Mouse (Mus musculus): Measurements from ENCODE around the gene Npm3. TPM values are rescaled to one million over a fixed set of nuclear protein-coding genes. Genes with fewer than 3 reads are reported as not detected.
A peak's percentile ranks its signal among the peaks of the same experiment; 100 is the strongest.

Gene Npm3
- total RNA-seq, 2 experiments from 2014 or later = 17.7 to 19.7 TPM

DNA sequence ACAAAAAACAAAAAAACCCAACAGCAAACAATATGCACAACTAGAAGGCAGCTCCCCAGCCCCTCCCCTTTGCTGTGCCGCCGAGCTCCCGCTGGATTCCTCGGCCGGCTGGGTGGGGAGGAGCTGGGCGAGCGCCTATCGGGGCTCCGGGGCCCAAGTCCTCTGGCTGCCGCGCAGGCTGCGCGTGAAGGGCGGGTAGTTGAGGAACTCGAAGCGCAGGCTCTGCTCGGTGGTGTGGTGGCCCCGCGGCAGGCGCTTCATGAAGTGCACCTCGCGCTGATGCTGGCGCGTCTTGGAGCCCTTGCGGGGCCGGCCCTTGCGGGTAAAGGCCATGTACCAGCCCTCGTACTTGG is 12.6 kb downstream of the Npm3 start:
- intact Hi-C loops (cut with DNase I) = loop anchor here (5.0 kb wide), 1 partner anchor 60 kb away; no protein-coding TSS in a partner anchor
- peak; percentile 66 to 71 for DNase-seq

DNA sequence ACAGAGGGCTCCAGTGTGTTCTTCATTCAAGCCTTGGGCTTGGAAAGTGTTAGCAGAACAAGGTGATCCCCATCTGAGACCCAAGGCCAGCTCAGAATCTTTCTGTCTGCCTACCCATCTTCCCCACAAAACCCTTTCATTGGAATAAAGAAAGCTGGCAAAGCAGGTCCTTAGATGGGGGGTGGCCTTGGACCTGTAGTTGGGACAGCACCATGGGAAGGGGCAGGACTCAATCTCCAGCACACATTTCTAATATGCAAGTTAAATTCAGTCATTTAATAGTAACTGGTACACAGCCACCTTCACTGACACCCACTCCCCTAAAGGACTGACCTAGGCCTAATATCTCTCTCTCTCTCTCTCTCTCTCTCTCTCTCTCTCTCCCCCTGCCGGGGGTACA is 13.2 kb downstream of the Npm3 start:
- DNase-seq = no peak
- intact Hi-C loops (cut with DNase I) = loop anchor here (5.0 kb wide), 1 partner anchor 59 kb away; no protein-coding TSS in a partner anchor

DNA sequence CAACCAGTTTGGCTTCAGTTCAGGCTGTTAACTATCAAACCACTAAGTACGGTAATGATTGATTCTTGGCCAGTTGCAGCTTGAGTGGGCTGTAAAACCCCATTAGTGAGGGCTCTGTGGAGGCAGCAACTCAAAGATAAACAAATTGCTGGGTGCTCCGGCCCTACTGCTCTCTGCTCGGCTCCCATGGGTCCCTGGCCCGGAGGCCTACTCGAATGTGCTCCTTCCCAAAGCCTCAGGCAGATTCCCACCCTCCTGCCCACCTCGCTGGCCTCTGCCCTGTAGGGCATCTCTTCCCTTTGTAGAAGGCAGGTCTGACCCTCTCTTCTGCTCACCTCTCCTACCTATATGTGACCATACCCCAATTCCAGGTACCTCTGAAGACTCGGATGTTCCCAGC is 14.6 kb downstream of the Npm3 start:
- intact Hi-C loops (cut with DNase I) = loop anchor here (5.0 kb wide), 1 partner anchor 57 kb away; no protein-coding TSS in a partner anchor
- no peak for DNase-seq

DNA sequence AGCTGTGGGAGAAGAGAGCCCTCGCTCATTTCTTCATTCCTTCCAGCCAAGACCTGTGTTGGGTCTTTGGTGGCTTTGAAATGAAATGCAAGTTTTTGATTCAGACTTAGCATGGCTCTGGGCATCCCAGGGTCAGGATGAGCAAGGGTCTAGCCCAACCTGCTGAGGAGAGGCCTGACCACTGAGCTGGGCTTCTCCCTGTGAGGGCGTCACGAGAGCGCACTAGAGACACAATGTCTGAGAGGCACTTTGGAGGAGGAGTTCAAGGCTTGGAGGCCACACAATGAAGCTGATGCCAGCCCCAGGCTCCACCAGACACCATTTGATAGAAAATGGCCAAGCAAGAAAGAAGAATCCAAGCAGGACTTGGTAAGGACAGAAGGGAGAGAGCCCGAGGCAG is 15.2 kb downstream of the Npm3 start:
- no peak for DNase-seq
- intact Hi-C loops (cut with DNase I) = no loop called here

DNA sequence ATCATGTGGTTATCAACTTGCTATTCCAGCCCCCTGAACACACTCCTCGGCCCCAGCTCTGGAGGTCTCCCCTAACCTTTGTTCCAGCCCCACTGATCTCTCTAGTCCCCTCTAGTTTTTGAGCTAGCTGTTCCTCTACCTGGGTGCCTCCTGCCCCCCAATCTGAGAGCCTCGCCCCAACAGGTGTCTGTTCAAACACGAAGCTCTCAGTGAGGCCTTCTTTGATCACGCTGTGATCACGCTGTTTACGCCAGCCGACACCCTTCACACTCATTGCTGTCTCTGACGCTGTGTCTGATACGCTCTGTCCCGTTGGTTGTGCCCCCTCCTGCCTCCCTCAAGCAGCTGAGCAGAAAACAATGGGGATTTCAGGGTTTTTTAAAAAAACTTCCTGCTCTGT is 15.8 kb downstream of the Npm3 start:
- intact Hi-C loops (cut with DNase I) = no loop called here
- DNase-seq = no peak

DNA sequence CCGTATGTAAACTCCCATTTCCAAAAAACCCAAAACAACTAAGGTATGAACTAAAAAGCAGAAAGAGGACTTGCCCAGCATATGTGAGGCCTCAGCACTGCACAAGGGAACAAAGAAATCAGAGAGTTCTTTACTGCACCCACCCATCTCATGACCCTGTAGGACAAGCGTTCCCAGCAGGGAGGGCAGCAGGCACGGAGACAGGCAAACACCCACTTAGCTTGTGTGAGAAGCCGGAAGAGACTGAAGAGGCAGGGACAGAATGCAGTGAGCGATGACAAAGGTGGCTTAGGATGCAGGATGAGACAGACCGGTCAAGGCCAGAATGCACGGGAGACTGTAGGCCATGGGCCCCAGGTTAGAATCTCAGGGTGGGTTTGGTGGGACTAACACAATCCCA is 17.7 kb downstream of the Npm3 start:
- DNase-seq = no peak
- intact Hi-C loops (cut with DNase I) = no loop called here

DNA sequence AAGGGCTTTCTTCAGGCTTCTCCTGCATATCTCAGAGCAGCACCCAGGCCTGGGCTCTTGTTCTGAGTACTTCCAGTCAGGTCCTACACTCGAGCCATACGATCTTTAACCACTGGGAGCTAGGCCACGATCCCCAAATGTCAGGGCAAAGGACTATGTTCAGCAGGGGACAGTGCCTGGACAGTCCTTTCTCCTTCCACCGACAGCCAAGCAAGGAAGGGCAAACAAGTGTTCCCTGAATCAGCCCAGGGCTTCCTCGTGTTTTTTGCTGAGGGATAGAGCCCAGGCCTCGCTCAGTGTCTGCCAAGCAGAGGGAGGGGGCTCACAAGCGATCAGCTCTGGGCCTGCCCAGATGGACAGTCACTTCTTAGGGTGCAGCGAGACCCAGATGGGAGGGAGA is 19.3 kb downstream of the Npm3 start:
- DNase-seq = no peak
- intact Hi-C loops (cut with DNase I) = no loop called here

DNA sequence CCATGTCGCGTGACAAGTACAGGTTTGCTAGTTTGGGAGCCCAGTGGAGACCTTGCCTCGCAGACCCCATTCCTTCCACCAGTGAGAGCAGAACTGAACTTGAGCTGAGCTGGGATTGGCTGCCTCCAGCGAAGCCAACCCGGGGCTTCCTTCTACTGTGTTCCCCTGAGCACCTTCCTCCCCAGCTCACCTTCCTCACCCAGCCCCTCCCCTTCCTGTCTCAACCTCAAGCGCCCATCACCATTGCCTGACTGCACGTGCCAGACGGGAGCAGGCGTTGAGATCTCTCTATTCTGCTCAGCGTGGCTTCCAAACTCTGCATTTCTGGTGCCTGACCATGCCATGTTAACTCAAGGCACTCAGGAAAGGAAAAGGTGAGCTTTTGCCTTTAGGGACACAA is 22.2 kb downstream of the Npm3 start:
- DNase-seq = no peak
- intact Hi-C loops (cut with DNase I) = no loop called here

DNA sequence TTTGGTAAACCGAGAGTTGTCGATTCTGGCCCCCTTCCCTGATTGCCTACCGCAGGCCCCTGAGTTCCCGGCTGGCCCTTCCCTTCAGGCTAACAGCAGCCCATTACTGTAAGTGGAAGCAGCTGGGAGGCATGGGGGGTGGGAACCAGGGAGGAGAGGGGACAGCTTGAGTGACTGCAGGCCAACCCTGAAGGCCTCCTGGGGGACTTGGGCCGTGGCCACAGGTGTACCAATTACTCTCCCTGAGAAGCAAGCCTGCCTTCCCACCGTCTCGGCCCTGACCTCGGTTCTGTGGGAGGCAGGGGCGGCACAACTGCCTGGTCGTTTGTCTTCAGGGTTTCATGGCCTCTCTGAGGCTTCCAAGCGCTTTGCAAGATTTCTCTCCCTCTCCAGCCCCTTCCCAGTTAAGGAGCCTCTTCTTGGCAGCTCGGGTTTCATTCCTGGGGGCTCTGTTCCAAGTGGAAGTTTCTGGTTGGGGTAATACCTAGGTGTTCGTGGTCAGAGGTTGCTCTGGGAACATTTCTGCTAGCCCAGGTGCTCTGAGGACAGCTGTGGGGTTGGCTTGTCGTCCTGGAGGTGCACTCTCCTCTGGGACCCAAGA is 23.6 kb downstream of the Npm3 start:
- DNase-seq = no peak
- intact Hi-C loops (cut with DNase I) = no loop called here

DNA sequence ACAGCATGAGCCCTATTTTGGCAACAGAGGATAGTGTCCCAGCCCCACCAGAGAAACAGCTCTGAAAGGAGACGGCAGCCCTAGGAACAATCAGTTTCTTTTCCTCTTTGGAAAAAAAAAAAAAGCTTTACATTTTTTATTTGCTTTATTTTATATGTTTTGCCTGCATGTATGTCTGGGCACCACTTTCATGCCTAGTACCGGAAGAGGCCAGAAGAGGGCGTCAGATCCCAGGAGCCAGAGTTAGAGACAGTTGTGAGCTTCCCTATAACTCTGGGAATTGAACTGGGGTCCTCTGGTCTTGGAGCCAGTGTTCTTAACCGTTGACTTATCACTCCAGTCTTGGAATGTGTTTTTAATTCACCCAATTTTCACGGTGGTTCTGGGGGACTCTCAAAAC is 27.2 kb downstream of the Npm3 start:
- no peak for DNase-seq
- intact Hi-C loops (cut with DNase I) = no loop called here

DNA sequence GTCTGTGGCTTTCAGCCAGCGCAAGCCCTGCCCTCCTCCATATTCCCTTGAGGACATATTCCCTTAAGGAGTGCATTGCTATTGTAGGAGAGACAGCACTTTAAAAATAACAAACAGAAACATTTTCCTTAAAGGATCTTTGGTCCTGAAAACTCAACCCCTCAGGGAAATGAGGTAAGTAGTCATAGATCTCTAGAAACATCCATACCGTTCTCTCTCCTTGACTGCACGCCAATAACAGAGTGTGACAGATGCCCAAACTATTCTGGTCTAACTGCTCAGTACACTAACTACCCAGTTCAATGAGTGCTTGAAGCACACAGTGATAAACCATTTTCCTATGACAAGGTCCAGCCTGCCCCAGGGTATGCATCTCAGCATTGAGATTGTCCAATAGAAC is 31.1 kb downstream of the Npm3 start:
- intact Hi-C loops (cut with DNase I) = no loop called here
- no peak for DNase-seq

DNA sequence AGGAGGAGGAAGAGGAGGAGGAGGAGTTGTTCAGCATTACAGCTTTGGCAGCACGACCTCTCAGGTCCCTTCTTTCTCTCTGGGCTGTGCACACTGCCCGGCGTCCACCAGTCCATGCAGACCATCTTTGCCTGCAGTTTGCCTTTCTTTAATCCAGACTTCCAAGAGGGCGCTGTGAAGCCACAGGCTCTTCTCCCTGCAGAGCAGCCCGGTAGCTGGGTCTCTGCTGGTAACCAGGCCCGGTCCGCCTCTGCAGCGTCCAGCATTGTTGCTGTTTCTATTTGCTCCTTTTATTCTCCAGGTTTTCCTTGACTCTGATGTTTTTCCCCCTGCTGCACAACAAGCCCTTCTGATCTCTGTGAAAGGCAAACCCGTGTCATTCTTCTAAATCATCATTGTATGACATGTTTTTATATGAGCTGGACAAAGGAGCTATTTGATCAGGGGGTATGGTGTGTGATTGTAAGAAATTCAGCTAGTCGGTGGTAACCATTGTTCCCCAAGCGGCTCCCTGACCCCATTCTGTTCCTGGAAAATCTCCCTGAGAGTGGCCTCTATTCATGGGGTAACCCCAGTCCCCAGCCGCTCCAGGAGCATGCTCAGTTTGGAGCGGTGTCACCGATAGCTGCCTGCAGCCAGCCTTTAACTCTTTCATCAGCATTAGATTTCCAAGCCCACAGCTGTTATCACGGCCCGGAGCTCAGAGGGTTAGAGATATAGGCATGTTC is 31.7 kb downstream of the Npm3 start:
- intact Hi-C loops (cut with DNase I) = no loop called here
- DNase-seq = peak; percentile 52 to 69

DNA sequence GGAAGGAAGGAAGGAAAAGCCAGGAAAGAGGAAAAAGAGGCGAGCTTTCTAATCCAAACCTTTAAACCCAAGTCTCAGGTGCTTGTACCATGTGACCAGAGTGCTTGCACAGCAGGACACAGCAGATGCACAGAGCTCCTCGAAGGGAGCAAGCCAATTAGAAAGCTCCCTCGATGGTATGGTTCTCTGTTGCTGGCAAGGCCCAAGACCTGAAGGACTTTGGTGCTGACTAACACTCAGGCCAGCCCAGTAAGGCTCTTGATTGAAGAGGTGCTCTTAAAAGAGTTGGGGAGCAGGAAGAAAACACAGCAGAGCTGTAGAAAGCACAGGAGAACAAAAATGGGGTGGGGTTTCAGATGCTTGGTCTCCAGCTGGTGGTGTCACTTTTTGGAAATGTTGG is 40.7 kb downstream of the Npm3 start:
- intact Hi-C loops (cut with DNase I) = no loop called here
- DNase-seq = no peak

Other genes starting within 250 kb of the Npm3 start
- gene Poll, start 189.1 kb downstream of the Npm3 start, total RNA-seq (2021) = 1 to 10 TPM; 7.4 to 8.9 TPM
- 10 to 100 TPM; 15.0 to 16.5 TPM for gene Gm17018, start 189.0 kb downstream of the Npm3 start, total RNA-seq (2021)
- gene Fbxw4, start 89.3 kb downstream of the Npm3 start, total RNA-seq (2021) = 10 to 100 TPM; 21.0 to 21.7 TPM
- gene Fgf8, start 6.7 kb downstream of the Npm3 start, total RNA-seq (2021) = not detected
- gene Mgea5, start 34.2 kb upstream of the Npm3 start, total RNA-seq (2021) = 10 to 100 TPM; 73.6 to 77.1 TPM
- gene Kcnip2, start 66.5 kb upstream of the Npm3 start, total RNA-seq (2021) = 100 to 1,000 TPM; 121 to 139 TPM
- gene Armh3, start 248.9 kb upstream of the Npm3 start, total RNA-seq (2021) = 10 to 100 TPM; 16.7 to 17.2 TPM

All from heart, postnatal 10 days (tissue).